Mouse (Mus musculus): ENCODE results near the gene Olfr1130. TPM values are rescaled to one million over a fixed set of nuclear protein-coding genes. Genes with fewer than 3 reads are reported as not detected.
"Not testable (repeated sequence)": the region's sequence is repeated elsewhere in the genome, so short reads cannot be mapped to it uniquely, and the experiment has no call there.

Olfr1130 gene
- polyA plus RNA-seq (2016; fragmentation: Nextera tagmentation; extraction: Ambion mirVana) = not detected in 2 replicates

- not testable (repeated sequence) for H3K36me3 ChIP-seq; H3K4me1 ChIP-seq; H3K27ac ChIP-seq; H3K4me3 ChIP-seq; H3K27me3 ChIP-seq (ENCODE audit: insufficient read depth, poor library complexity, severe bottlenecking); DNase-seq (ENCODE audit: low spot score); H3K9me3 ChIP-seq
Observed at GRCm38 (mm10) chr2:87605912-87606311, at the start of gene Olfr1130. Gene Olfr1130, plus strand, starts transcription at chr2:87606212.

GRCm38 (mm10) chr2:87573602-87574001 is 32.4 kb upstream of the Olfr1130 start, which contains the start of gene Olfr1129:
Gene Olfr1129, plus strand, starts transcription at chr2:87573902.
- H3K4me1 ChIP-seq; DNase-seq (ENCODE audit: low spot score); H3K27ac ChIP-seq; H3K4me3 ChIP-seq; H3K9me3 ChIP-seq; H3K27me3 ChIP-seq (ENCODE audit: insufficient read depth, poor library complexity, severe bottlenecking); H3K36me3 ChIP-seq: not testable (repeated sequence)
- 58% methylated on average over 1 of the region's 1 CpGs for WGBS

- no peak within 1 kb of the TSS for H3K4me3 ChIP-seq
- no peaks in the 10 kb centered on the region for H3K9me3 ChIP-seq
- no peaks in the 10 kb centered on the region for H3K36me3 ChIP-seq
- no peaks in the 10 kb centered on the region for H3K4me1 ChIP-seq
- H3K27me3 ChIP-seq (ENCODE audit: insufficient read depth, poor library complexity, severe bottlenecking) = no peaks in the 10 kb centered on the region
- no peak within 1 kb of the TSS for H3K27ac ChIP-seq
- DNase-seq (ENCODE audit: low spot score) = no peak
- 64% methylated on average over 3 of the region's 3 CpGs for WGBS
Observed at GRCm38 (mm10) chr2:87626804-87627203, 20.8 kb downstream of the Olfr1130 start, which contains the start of gene Olfr1131. Gene Olfr1131, plus strand, starts transcription at chr2:87627104.

- Histone ChIP-seq H3K4me3 (no peak within 1 kb of the TSS), H3K27me3 (ENCODE audit: insufficient read depth, poor library complexity, severe bottlenecking) (no peaks in the 10 kb centered on the region), H3K9me3 (no peaks in the 10 kb centered on the region), H3K27ac (no peak within 1 kb of the TSS), H3K4me1 (no peaks in the 10 kb centered on the region), H3K36me3 (no peaks in the 10 kb centered on the region)
- DNase-seq (ENCODE audit: low spot score) = no peak
Observed at GRCm38 (mm10) chr2:87637435-87637834, 31.4 kb downstream of the Olfr1130 start, which contains the start of gene Olfr1132. Gene Olfr1132, minus strand, starts transcription at chr2:87637535.

- H3K27me3 ChIP-seq (ENCODE audit: insufficient read depth, poor library complexity, severe bottlenecking) = no peaks in the 10 kb centered on the region
Observed at GRCm38 (mm10) chr2:87642441-87642840, 36.4 kb downstream of the Olfr1130 start.

GRCm38 (mm10) chr2:87647274-87647673 is 41.3 kb downstream of the Olfr1130 start, which contains the start of gene Olfr1133:
Gene Olfr1133, minus strand, starts transcription at chr2:87647374.
- Histone ChIP-seq H3K4me1 (no peaks in the 10 kb centered on the region), H3K4me3 (no peak within 1 kb of the TSS), H3K9me3 (no peaks in the 10 kb centered on the region), H3K36me3 (no peaks in the 10 kb centered on the region), H3K27ac (no peak within 1 kb of the TSS), H3K27me3 (ENCODE audit: insufficient read depth, poor library complexity, severe bottlenecking) (no peaks in the 10 kb centered on the region)
- no peak for DNase-seq (ENCODE audit: low spot score)

More at GRCm38 (mm10) chr2:87642441-87642840, 36.4 kb downstream of the Olfr1130 start:
- no peak overlapping the region for H3K27ac ChIP-seq
- H3K4me1 ChIP-seq = no peaks in the 10 kb centered on the region
- DNase-seq (ENCODE audit: low spot score) = no peak
- no peak overlapping the region for H3K4me3 ChIP-seq
- no peaks in the 10 kb centered on the region for H3K36me3 ChIP-seq
- no peaks in the 10 kb centered on the region for H3K9me3 ChIP-seq

GRCm38 (mm10) chr2:87658360-87658759 is 52.3 kb downstream of the Olfr1130 start, which contains the start of gene Olfr1134:
Gene Olfr1134, minus strand, starts transcription at chr2:87658460.
- Histone ChIP-seq H3K9me3 (no peaks in the 10 kb centered on the region), H3K4me3 (no peak within 1 kb of the TSS), H3K27me3 (ENCODE audit: insufficient read depth, poor library complexity, severe bottlenecking) (no peaks in the 10 kb centered on the region), H3K27ac (no peak within 1 kb of the TSS), H3K4me1 (no peaks in the 10 kb centered on the region), H3K36me3 (no peaks in the 10 kb centered on the region)
- 71% methylated on average over 2 of the region's 2 CpGs for WGBS
- DNase-seq (ENCODE audit: low spot score) = no peak

Other genes with a start within 250 kb of the Olfr1130 start
- gene Olfr1121, start 236.3 kb upstream of the Olfr1130 start, polyA plus RNA-seq (2016; fragmentation: Nextera tagmentation; extraction: Ambion mirVana) = not detected in 2 replicates
- not detected in 2 replicates for gene Olfr1122, start 220.4 kb upstream of the Olfr1130 start, polyA plus RNA-seq (2016; fragmentation: Nextera tagmentation; extraction: Ambion mirVana)
- gene Olfr1123, start 189.6 kb upstream of the Olfr1130 start, polyA plus RNA-seq (2016; fragmentation: Nextera tagmentation; extraction: Ambion mirVana) = not detected in 2 replicates
- gene Olfr1124, start 175.9 kb upstream of the Olfr1130 start, polyA plus RNA-seq (2016; fragmentation: Nextera tagmentation; extraction: Ambion mirVana) = 0.18 TPM in 1 of 2 replicates, not detected in the other
- gene Olfr1126, start 152.2 kb upstream of the Olfr1130 start, polyA plus RNA-seq (2016; fragmentation: Nextera tagmentation; extraction: Ambion mirVana) = not detected in 2 replicates
- not detected in 2 replicates for gene Pramel7, start 109.1 kb upstream of the Olfr1130 start, polyA plus RNA-seq (2016; fragmentation: Nextera tagmentation; extraction: Ambion mirVana)
- not detected in 2 replicates for gene Pramel6, start 99.6 kb upstream of the Olfr1130 start, polyA plus RNA-seq (2016; fragmentation: Nextera tagmentation; extraction: Ambion mirVana)
- gene Olfr153, start 74.4 kb upstream of the Olfr1130 start, polyA plus RNA-seq (2016; fragmentation: Nextera tagmentation; extraction: Ambion mirVana) = not detected in 2 replicates
- not detected in 2 replicates for gene Olfr1128, start 60.7 kb upstream of the Olfr1130 start, polyA plus RNA-seq (2016; fragmentation: Nextera tagmentation; extraction: Ambion mirVana)
- not detected in 2 replicates for gene Olfr1129, start 32.3 kb upstream of the Olfr1130 start, polyA plus RNA-seq (2016; fragmentation: Nextera tagmentation; extraction: Ambion mirVana)
- not detected in 2 replicates for gene Olfr1131, start 20.9 kb downstream of the Olfr1130 start, polyA plus RNA-seq (2016; fragmentation: Nextera tagmentation; extraction: Ambion mirVana)
- not detected in 2 replicates for gene Olfr1132, start 31.3 kb downstream of the Olfr1130 start, polyA plus RNA-seq (2016; fragmentation: Nextera tagmentation; extraction: Ambion mirVana)
- gene Olfr1133, start 41.2 kb downstream of the Olfr1130 start, polyA plus RNA-seq (2016; fragmentation: Nextera tagmentation; extraction: Ambion mirVana) = not detected in 2 replicates
- gene Olfr1134, start 52.2 kb downstream of the Olfr1130 start, polyA plus RNA-seq (2016; fragmentation: Nextera tagmentation; extraction: Ambion mirVana) = not detected in 2 replicates
- not detected in 2 replicates for gene Olfr1135, start 67.5 kb downstream of the Olfr1130 start, polyA plus RNA-seq (2016; fragmentation: Nextera tagmentation; extraction: Ambion mirVana)
- not detected in 2 replicates for gene Olfr1136, start 87.7 kb downstream of the Olfr1130 start, polyA plus RNA-seq (2016; fragmentation: Nextera tagmentation; extraction: Ambion mirVana)
- not detected in 2 replicates for gene Olfr1137, start 107.0 kb downstream of the Olfr1130 start, polyA plus RNA-seq (2016; fragmentation: Nextera tagmentation; extraction: Ambion mirVana)
- not detected in 2 replicates for gene Olfr1138, start 133.8 kb downstream of the Olfr1130 start, polyA plus RNA-seq (2016; fragmentation: Nextera tagmentation; extraction: Ambion mirVana)
- not detected in 2 replicates for gene Olfr1140, start 137.5 kb downstream of the Olfr1130 start, polyA plus RNA-seq (2016; fragmentation: Nextera tagmentation; extraction: Ambion mirVana)
- gene Olfr1141, start 147.8 kb downstream of the Olfr1130 start, polyA plus RNA-seq (2016; fragmentation: Nextera tagmentation; extraction: Ambion mirVana) = not detected in 2 replicates
- gene Olfr152, start 173.3 kb downstream of the Olfr1130 start, polyA plus RNA-seq (2016; fragmentation: Nextera tagmentation; extraction: Ambion mirVana) = not detected in 2 replicates
- not detected in 2 replicates for gene Olfr1143, start 194.4 kb downstream of the Olfr1130 start, polyA plus RNA-seq (2016; fragmentation: Nextera tagmentation; extraction: Ambion mirVana)
- not detected in 2 replicates for gene Olfr1145, start 203.6 kb downstream of the Olfr1130 start, polyA plus RNA-seq (2016; fragmentation: Nextera tagmentation; extraction: Ambion mirVana)
- gene Olfr1148, start 224.3 kb downstream of the Olfr1130 start, polyA plus RNA-seq (2016; fragmentation: Nextera tagmentation; extraction: Ambion mirVana) = not detected in 2 replicates
- not detected in 2 replicates for gene Olfr1150-ps1, start 237.8 kb downstream of the Olfr1130 start, polyA plus RNA-seq (2016; fragmentation: Nextera tagmentation; extraction: Ambion mirVana)
- gene Olfr1151, start 249.7 kb downstream of the Olfr1130 start, polyA plus RNA-seq (2016; fragmentation: Nextera tagmentation; extraction: Ambion mirVana) = not detected in 2 replicates